Mouse (Mus musculus) adrenal gland, adult 18-20 months (tissue): ENCODE results near the gene Rnf115. TPM values are rescaled to one million over a fixed set of nuclear protein-coding genes. Genes with fewer than 3 reads are reported as not detected.

Source experiments
- DNase-seq, 2 experiments: peaks; one replicate each; pipeline ENCODE4 v3.0.0; 2021 to 2022; ENCODE audit warnings: low spot score in 2 of 2
- total RNA-seq, 2 experiments: library from RNA; stranded (reverse); gene quantifications; 1 replicate in 1 of 2; 2 replicates in 1 of 2; pipeline ENCODE4 v1.2.3; 2021

Gene Rnf115
- total RNA-seq, 2 experiments from 2014 or later: 37.5 to 39.0 TPM

DNA sequence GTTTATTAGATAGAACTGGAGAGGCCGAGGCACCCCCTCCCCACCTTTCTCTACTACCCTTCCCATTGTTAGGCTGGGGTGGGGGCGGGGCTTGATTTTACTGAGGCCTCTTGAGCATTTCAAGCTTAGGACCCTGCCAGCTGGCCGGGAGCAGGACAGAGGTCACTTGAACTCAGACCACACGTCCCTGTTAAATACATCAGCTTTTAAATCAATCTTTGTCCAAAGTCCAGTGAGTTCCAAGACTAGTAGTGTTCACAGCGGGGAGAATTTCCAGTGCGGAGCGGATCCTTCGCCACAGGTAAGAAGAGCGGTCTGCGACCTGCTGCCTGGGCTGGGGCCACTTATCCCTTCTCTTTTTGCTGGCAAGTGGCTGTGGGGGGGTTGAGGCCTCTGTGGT, 102.4 kb downstream of the Rnf115 start:
- DNase-seq: no peak

DNA sequence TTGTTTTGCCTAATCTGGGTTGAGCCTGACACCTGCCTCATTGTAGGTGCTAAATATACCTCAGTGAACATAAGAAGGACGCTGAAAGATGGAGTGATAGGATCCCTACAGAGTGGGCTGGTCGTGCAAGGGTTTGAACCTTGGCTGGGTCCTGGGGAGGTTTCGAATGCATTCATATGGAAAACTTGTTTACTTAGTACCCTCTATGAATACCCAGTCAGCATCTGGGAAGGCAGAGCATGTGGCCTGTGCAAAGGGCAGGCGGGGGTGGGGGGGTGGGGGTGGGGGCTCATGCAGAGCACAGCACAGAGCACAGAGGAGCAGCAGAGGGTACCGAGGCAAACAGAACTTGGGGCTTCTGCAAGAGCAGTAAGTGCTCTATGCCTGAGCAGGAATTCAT, 105.5 kb downstream of the Rnf115 start:
- DNase-seq: no peak

GRCm38 (mm10) chr3:96834587-96835348, 107.3 kb downstream of the Rnf115 start:
- no peak for DNase-seq

DNA sequence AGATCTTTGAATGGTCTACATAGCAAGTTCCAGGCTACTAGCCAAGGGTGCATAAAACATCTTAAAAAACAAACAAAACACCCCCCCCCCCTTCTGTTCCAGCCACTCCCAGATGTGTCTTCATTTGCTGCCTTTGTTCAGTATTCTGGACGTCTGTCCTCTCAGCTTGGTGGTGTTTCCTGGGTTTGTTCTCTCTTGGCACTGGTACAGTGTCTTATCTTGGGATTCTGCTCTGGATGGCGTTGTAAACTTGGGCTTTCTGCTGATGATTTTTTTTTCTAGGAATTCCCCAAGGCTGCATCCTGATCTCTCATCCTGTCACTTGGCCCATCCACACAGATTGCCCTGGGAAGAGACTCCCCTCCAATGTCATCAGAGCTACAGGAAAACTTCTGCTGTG, 109.0 kb downstream of the Rnf115 start:
- no peak for DNase-seq

DNA sequence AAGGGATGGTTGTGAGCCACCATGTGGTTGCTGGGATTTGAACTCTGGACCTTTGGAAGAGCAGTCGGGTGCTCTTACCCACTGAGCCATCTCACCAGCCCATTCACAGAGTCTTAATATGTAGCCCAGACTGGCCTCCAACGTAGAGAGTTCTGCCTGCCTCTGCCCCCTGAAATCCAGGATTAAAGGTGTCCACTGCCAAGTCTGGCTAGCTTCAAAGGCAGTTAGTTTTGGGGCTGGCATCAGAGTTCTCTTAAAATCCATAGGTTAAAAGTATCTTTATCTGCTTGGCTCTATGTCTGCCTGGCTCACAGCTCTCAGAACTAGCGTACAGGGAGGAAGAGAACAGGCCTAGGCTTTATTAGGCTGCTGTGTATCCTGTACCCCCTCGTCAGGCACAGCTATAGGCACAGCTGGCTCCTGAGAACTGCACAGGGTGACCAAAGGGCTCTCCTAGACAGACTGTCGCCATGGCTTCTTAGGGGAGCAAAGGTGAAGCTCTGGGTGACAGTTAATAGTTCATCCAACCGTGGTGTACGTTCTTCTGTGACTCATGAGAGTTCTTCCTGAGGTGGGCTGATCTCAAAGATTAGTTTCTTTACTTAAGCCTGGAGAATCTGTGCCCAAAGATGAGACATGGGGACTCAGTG, 111.7 kb downstream of the Rnf115 start:
- no peak for DNase-seq

Other genes with a start within 250 kb of the Rnf115 start
- under 1 TPM in 1 of 2 experiments, not detected in 1; 0.42 TPM for gene Hfe2, start 202.5 kb upstream of the Rnf115 start, total RNA-seq
- gene Txnip, start 169.7 kb upstream of the Rnf115 start, total RNA-seq: 100 to 1,000 TPM; 539 to 784 TPM
- not detected for gene Gm16253, start 150.7 kb upstream of the Rnf115 start, total RNA-seq
- gene Polr3gl, start 133.5 kb upstream of the Rnf115 start, total RNA-seq: 10 to 100 TPM; 35.5 to 38.8 TPM
- under 1 TPM; 0.76 to 0.77 TPM for gene Ankrd34a, start 131.0 kb upstream of the Rnf115 start, total RNA-seq
- gene Lix1l, start 126.5 kb upstream of the Rnf115 start, total RNA-seq: 10 to 100 TPM; 24.4 to 39.1 TPM
- gene Rbm8a, start 97.7 kb upstream of the Rnf115 start, total RNA-seq: 10 to 100 TPM; 89.7 to 89.8 TPM
- gene Pex11b, start 92.3 kb upstream of the Rnf115 start, total RNA-seq: 10 to 100 TPM; 41.3 to 45.6 TPM
- gene Gm42957, start 92.2 kb upstream of the Rnf115 start, total RNA-seq: under 1 TPM; 0.35 to 0.70 TPM
- gene Itga10, start 82.1 kb upstream of the Rnf115 start, total RNA-seq: 1 to 10 TPM; 1.4 to 3.0 TPM
- gene Ankrd35, start 57.5 kb upstream of the Rnf115 start, total RNA-seq: 1 to 10 TPM; 1.3 to 6.6 TPM
- gene Pias3, start 31.3 kb upstream of the Rnf115 start, total RNA-seq: 10 to 100 TPM; 19.7 to 20.1 TPM
- gene Nudt17, start 19.1 kb upstream of the Rnf115 start, total RNA-seq: 1 to 10 TPM; 1.5 TPM
- gene Polr3c, start within 50 bp of the Rnf115 start, total RNA-seq: 10 to 100 TPM; 25.2 to 25.5 TPM
- under 1 TPM in 1 of 2 experiments, not detected in 1; 0.99 TPM for gene Pdzk1, start 101.6 kb downstream of the Rnf115 start, total RNA-seq
- under 1 TPM; 0.36 to 0.54 TPM for gene Cd160, start 101.7 kb downstream of the Rnf115 start, total RNA-seq
- gene Gja5, start 177.0 kb downstream of the Rnf115 start, total RNA-seq: 1 to 10 TPM; 1.3 to 2.3 TPM
- 10 to 100 TPM; 25.9 to 35.0 TPM for gene Gpr89, start 177.7 kb downstream of the Rnf115 start, total RNA-seq
- not detected for gene Gja8, start 198.4 kb downstream of the Rnf115 start, total RNA-seq